Mouse (Mus musculus): ENCODE measurements around the gene Lars2. TPM values are rescaled to one million over a fixed set of nuclear protein-coding genes. Genes with fewer than 3 reads are reported as not detected.

Lars2 gene
- polyA plus RNA-seq, 1 experiment: 4,688 TPM

DNA sequence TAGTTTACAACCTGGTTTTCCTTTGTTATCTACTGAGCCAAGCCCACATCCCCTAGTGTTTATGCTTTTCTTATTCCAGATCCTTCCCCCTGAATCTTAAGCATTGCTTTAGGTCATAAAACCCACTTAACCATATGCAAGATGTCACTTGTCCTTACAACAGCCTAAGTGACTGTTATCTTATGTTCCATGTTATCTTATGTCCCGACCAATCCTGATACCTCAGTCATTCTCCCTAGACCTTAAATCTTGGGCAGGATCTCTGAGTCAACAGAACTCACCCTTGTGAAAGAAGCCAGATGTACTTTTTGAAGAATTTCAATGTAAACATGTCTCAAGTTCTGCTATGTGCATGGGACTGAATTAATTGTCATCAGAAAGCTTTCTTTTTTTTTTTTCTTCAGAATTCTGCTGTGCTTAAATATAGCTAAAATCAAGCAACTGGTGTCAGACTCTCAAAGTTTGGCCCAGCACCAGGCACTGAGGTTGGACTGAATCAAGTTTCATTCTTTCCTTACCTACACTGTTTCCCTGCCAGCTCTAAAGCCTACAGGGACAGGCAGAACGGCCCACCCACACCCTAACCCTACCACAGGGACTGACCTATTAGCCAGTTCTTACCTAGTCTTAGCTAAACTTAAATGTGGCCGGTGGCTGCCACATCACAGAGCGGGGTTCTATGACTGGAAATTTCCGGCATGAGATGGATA, 24.6 kb downstream of the Lars2 start:
- TF ChIP-seq POLR2A (IDR thresholded peaks at IDR 0.05; ENCODE audit: extremely low read depth, insufficient read depth, low read length) (no peak), CTCF (IDR thresholded peaks at IDR 0.05; ENCODE audit: extremely low read depth, insufficient read depth, low read length) (no peak)
- H3K4me3 ChIP-seq (ENCODE audit: insufficient read depth, low read length): no peak overlapping the region
- 0 out of 2 replicates have a peak, but pooled peaks cover 1% of the 10 kb centered on the region for H3K4me1 ChIP-seq (ENCODE audit: control insufficient read depth, insufficient read depth, low read length)
- no peak overlapping the region for H3K27ac ChIP-seq (ENCODE audit: insufficient read depth, low read length)

GRCm38 (mm10) chr9:123394856-123395255, 28.1 kb downstream of the Lars2 start:
- peaks cover 8% of the 10 kb centered on the region for H3K4me1 ChIP-seq (ENCODE audit: control insufficient read depth, insufficient read depth, low read length)
- no peak overlapping the region for H3K4me3 ChIP-seq (ENCODE audit: insufficient read depth, low read length)
- TF ChIP-seq POLR2A (IDR thresholded peaks at IDR 0.05; ENCODE audit: extremely low read depth, insufficient read depth, low read length): no peak
- no peak for TF ChIP-seq CTCF (IDR thresholded peaks at IDR 0.05; ENCODE audit: extremely low read depth, insufficient read depth, low read length)
- H3K27ac ChIP-seq (ENCODE audit: insufficient read depth, low read length): no peak overlapping the region

DNA sequence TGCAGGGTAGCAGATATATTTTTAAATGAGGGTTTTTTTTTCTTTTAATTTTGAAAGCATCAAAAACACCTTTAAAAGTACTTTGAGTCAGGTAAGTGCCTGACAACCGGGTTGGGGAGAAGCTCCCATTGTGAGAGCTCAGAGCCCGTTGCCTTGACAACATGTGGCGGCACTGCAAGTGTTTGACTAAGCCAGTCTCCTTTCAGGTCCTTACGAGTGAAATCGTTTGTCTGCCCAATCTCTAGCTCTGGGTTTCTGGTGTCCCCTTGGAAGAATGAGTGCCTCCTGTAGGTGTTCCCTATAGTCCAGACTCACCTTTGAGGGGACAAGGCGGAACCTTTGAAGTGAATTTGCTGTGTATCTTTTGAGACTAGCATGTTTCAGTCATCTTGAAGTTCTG, 31.0 kb downstream of the Lars2 start:
- Histone ChIP-seq H3K4me3 (ENCODE audit: insufficient read depth, low read length) (no peak overlapping the region), H3K27ac (ENCODE audit: insufficient read depth, low read length) (peak overlapping the region; percentile 42; the same call in 1 of the 2 replicates), H3K4me1 (ENCODE audit: control insufficient read depth, insufficient read depth, low read length) (peaks cover 8% of the 10 kb centered on the region)
- TF ChIP-seq POLR2A (IDR thresholded peaks at IDR 0.05; ENCODE audit: extremely low read depth, insufficient read depth, low read length): no peak
- no peak for TF ChIP-seq CTCF (IDR thresholded peaks at IDR 0.05; ENCODE audit: extremely low read depth, insufficient read depth, low read length)

- TF ChIP-seq CTCF (IDR thresholded peaks at IDR 0.05; ENCODE audit: extremely low read depth, insufficient read depth, low read length) (peak; percentile 10; the same call in 1 of the 2 replicates), POLR2A (IDR thresholded peaks at IDR 0.05; ENCODE audit: extremely low read depth, insufficient read depth, low read length) (no peak)
- no peak overlapping the region for H3K27ac ChIP-seq (ENCODE audit: insufficient read depth, low read length)
- peaks cover 8% of the 10 kb centered on the region for H3K4me1 ChIP-seq (ENCODE audit: control insufficient read depth, insufficient read depth, low read length)
- no peak overlapping the region for H3K4me3 ChIP-seq (ENCODE audit: insufficient read depth, low read length)
Measured at GRCm38 (mm10) chr9:123402215-123402614, 35.5 kb downstream of the Lars2 start.

DNA sequence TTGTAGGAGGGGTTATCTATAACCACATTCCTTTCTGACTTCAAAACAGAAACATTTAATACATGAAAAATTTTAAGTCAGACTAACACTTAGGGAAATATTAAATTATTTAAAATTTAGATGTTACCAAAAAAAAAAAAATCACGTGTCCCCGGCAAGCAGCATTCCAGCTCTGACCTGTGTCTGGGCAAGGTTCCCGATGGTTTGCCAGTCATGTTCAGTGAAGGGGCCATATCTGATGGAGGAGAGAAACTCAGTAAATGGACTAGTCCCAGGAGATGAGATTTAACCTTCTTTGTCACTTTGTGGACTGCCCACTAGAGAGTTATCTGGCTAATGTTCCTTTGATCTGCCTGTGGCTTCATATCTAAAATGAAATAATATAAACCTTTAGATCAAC, 36.3 kb downstream of the Lars2 start:
- Histone ChIP-seq H3K27ac (ENCODE audit: insufficient read depth, low read length) (no peak overlapping the region), H3K4me3 (ENCODE audit: insufficient read depth, low read length) (no peak overlapping the region), H3K4me1 (ENCODE audit: control insufficient read depth, insufficient read depth, low read length) (peaks cover 5% of the 10 kb centered on the region)
- TF ChIP-seq CTCF (IDR thresholded peaks at IDR 0.05; ENCODE audit: extremely low read depth, insufficient read depth, low read length) (no peak), POLR2A (IDR thresholded peaks at IDR 0.05; ENCODE audit: extremely low read depth, insufficient read depth, low read length) (no peak)

GRCm38 (mm10) chr9:123405231-123405630, 38.5 kb downstream of the Lars2 start:
- no peak overlapping the region for H3K4me3 ChIP-seq (ENCODE audit: insufficient read depth, low read length)
- TF ChIP-seq POLR2A (IDR thresholded peaks at IDR 0.05; ENCODE audit: extremely low read depth, insufficient read depth, low read length) (no peak), CTCF (IDR thresholded peaks at IDR 0.05; ENCODE audit: extremely low read depth, insufficient read depth, low read length) (no peak)
- H3K27ac ChIP-seq (ENCODE audit: insufficient read depth, low read length): no peak overlapping the region
- no peaks in the 10 kb centered on the region; the same call in 1 of the 2 replicates for H3K4me1 ChIP-seq (ENCODE audit: control insufficient read depth, insufficient read depth, low read length)

DNA sequence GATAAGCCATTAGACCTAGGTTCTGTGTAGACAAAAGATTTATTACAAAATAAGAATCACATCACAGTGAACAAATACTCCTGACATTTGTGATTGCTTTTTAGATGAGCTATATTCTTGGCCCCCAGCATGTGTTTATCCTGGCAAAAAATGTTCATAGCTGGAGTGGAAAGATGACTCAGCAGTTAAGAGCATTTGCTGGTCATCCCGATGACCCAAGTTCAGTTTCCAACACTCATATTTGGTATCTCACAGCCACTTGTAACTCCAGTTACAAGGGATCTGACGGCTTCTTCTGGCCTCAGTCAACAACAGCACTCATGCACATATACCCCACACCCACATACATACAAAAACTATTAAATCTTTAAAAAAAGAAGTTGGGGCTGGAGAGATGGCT, 42.0 kb downstream of the Lars2 start:
- TF ChIP-seq CTCF (IDR thresholded peaks at IDR 0.05; ENCODE audit: extremely low read depth, insufficient read depth, low read length) (no peak), POLR2A (IDR thresholded peaks at IDR 0.05; ENCODE audit: extremely low read depth, insufficient read depth, low read length) (no peak)
- Histone ChIP-seq H3K4me3 (ENCODE audit: insufficient read depth, low read length) (no peak overlapping the region), H3K4me1 (ENCODE audit: control insufficient read depth, insufficient read depth, low read length) (no peaks in the 10 kb centered on the region), H3K27ac (ENCODE audit: insufficient read depth, low read length) (no peak overlapping the region)

- no peak overlapping the region for H3K4me3 ChIP-seq (ENCODE audit: insufficient read depth, low read length)
- no peaks in the 10 kb centered on the region for H3K4me1 ChIP-seq (ENCODE audit: control insufficient read depth, insufficient read depth, low read length)
- H3K27ac ChIP-seq (ENCODE audit: insufficient read depth, low read length): no peak overlapping the region
- no peak for TF ChIP-seq CTCF (IDR thresholded peaks at IDR 0.05; ENCODE audit: extremely low read depth, insufficient read depth, low read length)
- no peak for TF ChIP-seq POLR2A (IDR thresholded peaks at IDR 0.05; ENCODE audit: extremely low read depth, insufficient read depth, low read length)
Measured at GRCm38 (mm10) chr9:123429863-123430262, 63.1 kb downstream of the Lars2 start.

DNA sequence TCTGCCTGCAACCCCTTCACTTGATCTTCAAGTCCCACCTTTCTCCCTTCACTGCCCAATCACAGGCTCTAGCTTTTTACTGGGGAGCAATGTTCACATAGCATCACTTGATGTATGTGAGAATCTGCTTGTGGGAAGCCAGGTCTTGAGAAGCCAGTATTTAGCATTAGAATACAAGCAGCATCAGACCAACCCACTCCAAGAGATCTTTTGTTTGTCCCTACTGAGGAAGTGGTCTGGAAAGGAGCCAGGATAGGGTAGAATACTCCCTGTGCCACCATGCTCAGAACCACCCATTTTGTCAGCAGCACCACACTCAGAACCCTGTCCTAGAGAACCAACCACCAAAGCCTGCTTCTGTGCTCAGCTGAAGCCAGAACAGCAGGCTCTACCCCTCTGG, 64.2 kb downstream of the Lars2 start:
- Histone ChIP-seq H3K4me1 (ENCODE audit: control insufficient read depth, insufficient read depth, low read length) (no peaks in the 10 kb centered on the region), H3K4me3 (ENCODE audit: insufficient read depth, low read length) (no peak overlapping the region), H3K27ac (ENCODE audit: insufficient read depth, low read length) (no peak overlapping the region)
- TF ChIP-seq POLR2A (IDR thresholded peaks at IDR 0.05; ENCODE audit: extremely low read depth, insufficient read depth, low read length) (no peak), CTCF (IDR thresholded peaks at IDR 0.05; ENCODE audit: extremely low read depth, insufficient read depth, low read length) (no peak)

GRCm38 (mm10) chr9:123438223-123438622, 71.5 kb downstream of the Lars2 start:
- H3K4me3 ChIP-seq (ENCODE audit: insufficient read depth, low read length): no peak overlapping the region
- peaks cover 4% of the 10 kb centered on the region; the same call in 1 of the 2 replicates for H3K4me1 ChIP-seq (ENCODE audit: control insufficient read depth, insufficient read depth, low read length)
- TF ChIP-seq POLR2A (IDR thresholded peaks at IDR 0.05; ENCODE audit: extremely low read depth, insufficient read depth, low read length) (no peak), CTCF (IDR thresholded peaks at IDR 0.05; ENCODE audit: extremely low read depth, insufficient read depth, low read length) (no peak)
- H3K27ac ChIP-seq (ENCODE audit: insufficient read depth, low read length): no peak overlapping the region
